Mouse (Mus musculus) ES-E14 (cell line): ENCODE data around the gene Lgsn. TPM values are rescaled to one million over a fixed set of nuclear protein-coding genes. Genes with fewer than 3 reads are reported as not detected.
A peak's percentile ranks its signal among the peaks of the same experiment; 100 is the strongest.

Source experiments
- DNase-seq: peaks from one replicate; pipeline ENCODE4 v3.0.0-alpha.2; 2013; ENCODE audit warnings: low read depth, low spot score
- H3K27ac ChIP-seq: 2 replicates; pipeline ENCODE4 v1.5.1; 2012; ENCODE audit warnings: low read depth, mild to moderate bottlenecking, low read length, moderate library complexity, mixed read lengths; ENCODE audit not compliant: poor library complexity, insufficient read depth, severe bottlenecking
- H3K36me3 ChIP-seq: 2 replicates; pipeline ENCODE4 v1.6.1; 2012; ENCODE audit warnings: mild to moderate bottlenecking, low read length, moderate library complexity, mixed read lengths; ENCODE audit not compliant: control insufficient read depth, poor library complexity, insufficient read depth, severe bottlenecking
- H3K4me1 ChIP-seq, 2 experiments: fragments of 150-350 bp in 1 of 2; sonication (generic) in 1 of 2; 2 replicates each; pipeline ENCODE4 v1.6.1; 2012; ENCODE audit warnings: low read length in 2 of 2, mild to moderate bottlenecking in 1 of 2, mixed read lengths in 1 of 2; ENCODE audit not compliant: control insufficient read depth in 2 of 2, insufficient read depth in 2 of 2, poor library complexity in 1 of 2
- H3K4me3 ChIP-seq, 2 experiments: fragments of 150-350 bp in 1 of 2; sonication (generic) in 1 of 2; 2 replicates each; pipeline ENCODE4 v1.5.1; 2012; ENCODE audit warnings: low read length in 2 of 2, low read depth in 1 of 2, mild to moderate bottlenecking in 1 of 2, mixed read lengths in 1 of 2; ENCODE audit not compliant: insufficient read depth in 1 of 2, poor library complexity in 1 of 2, severe bottlenecking in 1 of 2
- H3K9ac ChIP-seq: 2 replicates; pipeline ENCODE4 v1.6.1; 2012; ENCODE audit warnings: low read depth, mild to moderate bottlenecking, low read length, mixed read lengths; ENCODE audit not compliant: poor library complexity, insufficient read depth, severe bottlenecking
- H3K9me3 ChIP-seq: fragments of 150-350 bp; sonication (generic); 2 replicates; pipeline ENCODE4 v1.6.1; 2012; ENCODE audit warnings: low read depth, mild to moderate bottlenecking, low read length; ENCODE audit not compliant: control insufficient read depth, insufficient read depth
- CHD2 ChIP-seq: IDR thresholded peaks from 2 replicates; pipeline ENCODE4 v1.6.1; 2014; ENCODE audit warnings: mild to moderate bottlenecking, low read depth, low read length, inconsistent platforms
- HCFC1 ChIP-seq: IDR thresholded peaks from 2 replicates; pipeline ENCODE4 v1.6.1; 2012; ENCODE audit warnings: low read length, inconsistent platforms, borderline replicate concordance; ENCODE audit not compliant: insufficient read depth
- MAFK ChIP-seq: IDR thresholded peaks from 2 replicates; pipeline ENCODE4 v1.6.1; 2014; ENCODE audit warnings: mild to moderate bottlenecking, low read depth, low read length, inconsistent platforms; ENCODE audit not compliant: insufficient read depth
- ZC3H11A ChIP-seq: IDR thresholded peaks from 2 replicates; pipeline ENCODE4 v1.6.1; 2012; ENCODE audit warnings: low read depth, mild to moderate bottlenecking, inconsistent platforms, low read length, borderline replicate concordance
- ZNF384 ChIP-seq: IDR thresholded peaks from 2 replicates; pipeline ENCODE4 v1.6.1; 2012; ENCODE audit warnings: low read depth, low read length, inconsistent platforms
- in situ Hi-C, 2 experiments: fragments of 600-800 bp; cut with MboI; formaldehyde crosslinking; loops; one replicate each; pipeline ENCODE4 v1.15.1; 2025; ENCODE audit warnings: low sequenced_read_pairs in 2 of 2, inconsistent platforms in 1 of 2; ENCODE audit not compliant: unreplicated experiment in 2 of 2
- total RNA-seq: library from RNA; depleted of rRNA; stranded (reverse); fragments of 300-350 nt; gene quantifications from 2 replicates; pipeline ENCODE4 v1.2.3, GENCODE M21; 2012; rRNA removed

Lgsn gene
- total RNA-seq, 1 experiment: not detected

GRCm38 (mm10) chr1:31222564-31222963 lies 46.4 kb downstream of the Lgsn start, which contains the start of the genes 4931428L18Rik and Pih1d3:
Gene 4931428L18Rik (minus strand): TSS chr1:31222684.
Gene Pih1d3 (plus strand): TSS chr1:31222838.
- Histone ChIP-seq H3K27ac (no peak within 1 kb of the TSS), H3K4me3 (no peak within 1 kb of the TSS)
- in situ Hi-C loops: no loop called here

GRCm38 (mm10) chr1:31233319-31234036 lies 57.3 kb downstream of the Lgsn start:
- H3K36me3 ChIP-seq: no peaks in the 10 kb centered on the region; the same call in 1 of the 2 replicates
- peaks cover 0 to 3% of the 10 kb centered on the region in 2 experiments; a peak in 3 of 4 replicates for H3K4me1 ChIP-seq
- H3K9ac ChIP-seq: no peak overlapping the region
- DNase-seq: peak; percentile 55
- no peak overlapping the region; the same call in 1 of the 2 replicates for H3K27ac ChIP-seq
- in situ Hi-C loops: no loop called here
- TF ChIP-seq CHD2 (no peak), HCFC1 (no peak), MAFK (no peak), ZC3H11A (no peak), ZNF384 (no peak)
- no peaks in the 10 kb centered on the region for H3K9me3 ChIP-seq
- H3K4me3 ChIP-seq: no peak overlapping the region

More at GRCm38 (mm10) chr1:31222564-31222963, 46.4 kb downstream of the Lgsn start, which contains the start of the genes 4931428L18Rik and Pih1d3:
- H3K9me3 ChIP-seq: no peaks in the 10 kb centered on the region
- H3K9ac ChIP-seq: no peak within 1 kb of the TSS
- TF ChIP-seq HCFC1: no peak
- no peak for TF ChIP-seq MAFK
- TF ChIP-seq ZC3H11A: no peak
- no peak for TF ChIP-seq ZNF384
- TF ChIP-seq CHD2: no peak
- H3K36me3 ChIP-seq: no peaks in the 10 kb centered on the region
- no peak for DNase-seq
- H3K4me1 ChIP-seq: no peaks in the 10 kb centered on the region

Other genes with a start within 250 kb of the Lgsn start
- gene AC153137.1, start 198.4 kb upstream of the Lgsn start, total RNA-seq: 4.0 and 5.2 TPM in 2 replicates
- 1.8 and 2.1 TPM in 2 replicates for gene 4931428L18Rik, start 46.3 kb downstream of the Lgsn start, total RNA-seq
- not detected in 2 replicates for gene Pih1d3, start 46.4 kb downstream of the Lgsn start, total RNA-seq